Mouse (Mus musculus): ENCODE measurements around the gene Asphd2.

- no peak for TF ChIP-seq CTCF (IDR thresholded peaks at IDR 0.05; ENCODE audit: borderline replicate concordance, extremely low read depth, insufficient read depth, insufficient read length)
- no peak for TF ChIP-seq POLR2A (IDR thresholded peaks at IDR 0.05; ENCODE audit: borderline replicate concordance, extremely low read depth, insufficient read depth, insufficient read length, poor library complexity, severe bottlenecking)
Observed at GRCm38 (mm10) chr5:112382042-112382441, 12.6 kb downstream of the Asphd2 start.
